Mouse (Mus musculus): ENCODE data around the gene Tnpo3. TPM values are rescaled to one million over a fixed set of nuclear protein-coding genes. Genes with fewer than 3 reads are reported as not detected.

Tnpo3 gene
- polyA plus RNA-seq (2014; fragmentation: Nextera tagmentation; extraction: Ambion mirVana), result 85.4 and 93.7 TPM in 2 replicates

- peak within 1 kb of the TSS; percentile 87 for H3K4me2 ChIP-seq (replicated peaks)
- WGBS, result under 1% methylated on average over 67 of the region's 67 CpGs
- no peaks in the 10 kb centered on the region for H3K36me3 ChIP-seq (replicated peaks; ENCODE audit: control insufficient read depth, insufficient read depth)
- no peaks in the 10 kb centered on the region for H3K9me3 ChIP-seq (ENCODE audit: control insufficient read depth, low read length)
- peak within 1 kb of the TSS; percentile 91 for H3K9ac ChIP-seq
- peak within 1 kb of the TSS; percentile 95 for H3K4me3 ChIP-seq (replicated peaks; ENCODE audit: low read length)
- DNase-seq (ENCODE audit: low spot score) (peak; percentile 91), ATAC-seq (ENCODE audit: low FRiP score) (peak; percentile 97)
- H3K27me3 ChIP-seq (ENCODE audit: control insufficient read depth, insufficient read depth, low read length), result no peaks in the 10 kb centered on the region
- peaks cover 24% of the 10 kb centered on the region for H3K4me1 ChIP-seq (replicated peaks; ENCODE audit: control insufficient read depth, insufficient read depth, low read length)
- H3K27ac ChIP-seq, result peak within 1 kb of the TSS; percentile 85
Measured at GRCm38 (mm10) chr6:29609111-29610019, at the start of gene Tnpo3. Gene Tnpo3, minus strand, starts transcription at chr6:29609887.

- no peaks in the 10 kb centered on the region for H3K9me3 ChIP-seq (ENCODE audit: control insufficient read depth, low read length)
Measured at GRCm38 (mm10) chr6:29658626-29659475, 49.2 kb upstream of the Tnpo3 start.

GRCm38 (mm10) chr6:29653271-29653670, 43.6 kb upstream of the Tnpo3 start:
- ATAC-seq (ENCODE audit: low FRiP score), result no peak
- Histone ChIP-seq H3K4me3 (replicated peaks; ENCODE audit: low read length) (no peak overlapping the region), H3K4me1 (replicated peaks; ENCODE audit: control insufficient read depth, insufficient read depth, low read length) (no peaks in the 10 kb centered on the region), H3K27me3 (ENCODE audit: control insufficient read depth, insufficient read depth, low read length) (no peaks in the 10 kb centered on the region), H3K27ac (no peak overlapping the region), H3K36me3 (replicated peaks; ENCODE audit: control insufficient read depth, insufficient read depth) (no peaks in the 10 kb centered on the region), H3K4me2 (replicated peaks) (no peak overlapping the region), H3K9ac (no peak overlapping the region), H3K9me3 (ENCODE audit: control insufficient read depth, low read length) (no peaks in the 10 kb centered on the region)
- no peak for DNase-seq (ENCODE audit: low spot score)

More at GRCm38 (mm10) chr6:29658626-29659475, 49.2 kb upstream of the Tnpo3 start:
- 69% methylated on average over 3 of the region's 3 CpGs for WGBS
- no peak overlapping the region for H3K27ac ChIP-seq
- no peaks in the 10 kb centered on the region for H3K27me3 ChIP-seq (ENCODE audit: control insufficient read depth, insufficient read depth, low read length)
- ATAC-seq (ENCODE audit: low FRiP score) (no peak), DNase-seq (ENCODE audit: low spot score) (no peak)
- H3K4me1 ChIP-seq (replicated peaks; ENCODE audit: control insufficient read depth, insufficient read depth, low read length), result no peaks in the 10 kb centered on the region
- no peak overlapping the region for H3K9ac ChIP-seq
- no peak overlapping the region for H3K4me2 ChIP-seq (replicated peaks)
- H3K4me3 ChIP-seq (replicated peaks; ENCODE audit: low read length), result no peak overlapping the region
- H3K36me3 ChIP-seq (replicated peaks; ENCODE audit: control insufficient read depth, insufficient read depth), result no peaks in the 10 kb centered on the region

GRCm38 (mm10) chr6:29650170-29650549, 40.5 kb upstream of the Tnpo3 start:
- DNase-seq (ENCODE audit: low spot score) (no peak), ATAC-seq (ENCODE audit: low FRiP score) (no peak)
- Histone ChIP-seq H3K27ac (no peak overlapping the region), H3K27me3 (ENCODE audit: control insufficient read depth, insufficient read depth, low read length) (no peaks in the 10 kb centered on the region), H3K36me3 (replicated peaks; ENCODE audit: control insufficient read depth, insufficient read depth) (no peaks in the 10 kb centered on the region), H3K9ac (no peak overlapping the region), H3K4me1 (replicated peaks; ENCODE audit: control insufficient read depth, insufficient read depth, low read length) (no peaks in the 10 kb centered on the region), H3K9me3 (ENCODE audit: control insufficient read depth, low read length) (no peaks in the 10 kb centered on the region), H3K4me2 (replicated peaks) (no peak overlapping the region), H3K4me3 (replicated peaks; ENCODE audit: low read length) (no peak overlapping the region)
- 72% methylated on average over 10 of the region's 10 CpGs for WGBS

- 32% methylated on average over 14 of the region's 14 CpGs for WGBS
- Histone ChIP-seq H3K9me3 (ENCODE audit: control insufficient read depth, low read length) (no peaks in the 10 kb centered on the region), H3K4me2 (replicated peaks) (no peak overlapping the region), H3K36me3 (replicated peaks; ENCODE audit: control insufficient read depth, insufficient read depth) (no peaks in the 10 kb centered on the region), H3K4me1 (replicated peaks; ENCODE audit: control insufficient read depth, insufficient read depth, low read length) (no peaks in the 10 kb centered on the region), H3K9ac (no peak overlapping the region), H3K27ac (no peak overlapping the region), H3K27me3 (ENCODE audit: control insufficient read depth, insufficient read depth, low read length) (no peaks in the 10 kb centered on the region), H3K4me3 (replicated peaks; ENCODE audit: low read length) (no peak overlapping the region)
- DNase-seq (ENCODE audit: low spot score) (peak; percentile 92), ATAC-seq (ENCODE audit: low FRiP score) (peak; percentile 80; the same call in 1 of the 2 replicates)
Measured at GRCm38 (mm10) chr6:29649494-29650169, 39.9 kb upstream of the Tnpo3 start.

GRCm38 (mm10) chr6:29641816-29642215, 32.1 kb upstream of the Tnpo3 start:
- Histone ChIP-seq H3K27me3 (ENCODE audit: control insufficient read depth, insufficient read depth, low read length) (no peaks in the 10 kb centered on the region), H3K4me2 (replicated peaks) (no peak overlapping the region), H3K36me3 (replicated peaks; ENCODE audit: control insufficient read depth, insufficient read depth) (no peaks in the 10 kb centered on the region), H3K27ac (no peak overlapping the region), H3K9ac (no peak overlapping the region), H3K9me3 (ENCODE audit: control insufficient read depth, low read length) (0 out of 2 replicates have a peak, but pooled peaks cover 6% of the 10 kb centered on the region), H3K4me1 (replicated peaks; ENCODE audit: control insufficient read depth, insufficient read depth, low read length) (no peaks in the 10 kb centered on the region), H3K4me3 (replicated peaks; ENCODE audit: low read length) (no peak overlapping the region)
- WGBS, result 93% methylated on average over 4 of the region's 4 CpGs
- no peak for ATAC-seq (ENCODE audit: low FRiP score)
- DNase-seq (ENCODE audit: low spot score), result no peak

- Histone ChIP-seq H3K4me2 (replicated peaks) (no peak overlapping the region), H3K36me3 (replicated peaks; ENCODE audit: control insufficient read depth, insufficient read depth) (no peaks in the 10 kb centered on the region), H3K27me3 (ENCODE audit: control insufficient read depth, insufficient read depth, low read length) (no peaks in the 10 kb centered on the region), H3K4me3 (replicated peaks; ENCODE audit: low read length) (no peak overlapping the region), H3K9ac (no peak overlapping the region), H3K4me1 (replicated peaks; ENCODE audit: control insufficient read depth, insufficient read depth, low read length) (no peaks in the 10 kb centered on the region), H3K9me3 (ENCODE audit: control insufficient read depth, low read length) (0 out of 2 replicates have a peak, but pooled peaks cover 6% of the 10 kb centered on the region), H3K27ac (no peak overlapping the region)
- no peak for DNase-seq (ENCODE audit: low spot score)
- 0 out of 2 replicates have a peak, but pooled peaks have one; percentile 17 for ATAC-seq (ENCODE audit: low FRiP score)
- WGBS, result 9% methylated on average over 7 of the region's 7 CpGs
Measured at GRCm38 (mm10) chr6:29639580-29640419, 30.1 kb upstream of the Tnpo3 start.

GRCm38 (mm10) chr6:29638844-29639460, 29.3 kb upstream of the Tnpo3 start:
- ATAC-seq (ENCODE audit: low FRiP score), result no peak
- H3K9ac ChIP-seq, result no peak overlapping the region
- no peak overlapping the region for H3K4me2 ChIP-seq (replicated peaks)
- no peak overlapping the region for H3K27ac ChIP-seq
- no peaks in the 10 kb centered on the region for H3K4me1 ChIP-seq (replicated peaks; ENCODE audit: control insufficient read depth, insufficient read depth, low read length)
- H3K4me3 ChIP-seq (replicated peaks; ENCODE audit: low read length), result no peak overlapping the region
- DNase-seq (ENCODE audit: low spot score), result no peak
- 0 out of 2 replicates have a peak, but pooled peaks cover 6% of the 10 kb centered on the region for H3K9me3 ChIP-seq (ENCODE audit: control insufficient read depth, low read length)
- WGBS, result 14% methylated on average over 15 of the region's 16 CpGs
- H3K36me3 ChIP-seq (replicated peaks; ENCODE audit: control insufficient read depth, insufficient read depth), result no peaks in the 10 kb centered on the region
- H3K27me3 ChIP-seq (ENCODE audit: control insufficient read depth, insufficient read depth, low read length), result no peaks in the 10 kb centered on the region

Data from hindbrain, embryonic 14.5 days (tissue).